8 mouse cellular contexts compared by ENCODE assay signal in genomic region chr2:116071571-116072320, GRCm38 (mm10). TPM values are rescaled to one million over a fixed set of nuclear protein-coding genes. Genes with fewer than 3 reads are reported as not detected.
A peak's percentile ranks its signal among the peaks of the same experiment; 100 is the strongest.
DNase-seq lines count a peak whose midpoint lies in the region; ATAC-seq lines count a peak whose summit lies in the region.

No protein-coding gene starts in this region.

- peak overlapping the region; percentile 57 for H3K4me2 ChIP-seq in embryonic facial prominence, embryonic 15.5 days (replicated peaks)
- peak overlapping the region; percentile 66 for H3K4me2 ChIP-seq in hindbrain, embryonic 11.5 days (replicated peaks; ENCODE audit: low read depth, low read length)

- peak overlapping the region; percentile 63 for H3K4me3 ChIP-seq in embryonic facial prominence, embryonic 15.5 days (replicated peaks)
- peak overlapping the region; percentile 90 for H3K4me3 ChIP-seq in hindbrain, embryonic 11.5 days (ENCODE audit: low read depth, low read length)

- under 1% methylated on average over 25 of the region's 25 CpGs for WGBS in embryonic facial prominence, embryonic 15.5 days
- WGBS in hindbrain, embryonic 11.5 days = 1% methylated on average over 25 of the region's 25 CpGs

- H3K27me3 ChIP-seq in embryonic facial prominence, embryonic 15.5 days = peaks cover 42% of the 10 kb centered on the region
- H3K27me3 ChIP-seq in hindbrain, embryonic 11.5 days (ENCODE audit: control insufficient read depth, insufficient read depth, low read length) = no peaks in the 10 kb centered on the region

- H3K9me3 ChIP-seq in embryonic facial prominence, embryonic 15.5 days (replicated peaks) = no peaks in the 10 kb centered on the region
- no peaks in the 10 kb centered on the region for H3K9me3 ChIP-seq in hindbrain, embryonic 11.5 days (ENCODE audit: control insufficient read depth, low read length)

- DNase-seq in CD4-positive, CD25-positive, alpha-beta regulatory T cell, adult 2 months (ENCODE audit: low read depth, low spot score) = peak; percentile 20
- peak; percentile 64 for DNase-seq in R1 (ENCODE audit: low read depth, low spot score)
- peak; percentile 81 for DNase-seq in hindbrain, embryonic 11.5 days (ENCODE audit: low spot score)
- peak; percentile 59 to 65 for DNase-seq in left cerebral cortex, postnatal 36 days (ENCODE audit: low spot score in 2 of 2)
- DNase-seq in testis, postnatal 10 days (ENCODE audit: low spot score) = peak; percentile 79

- intact Hi-C loops in left cerebral cortex, postnatal 36 days (cut with DNase I) = loop anchor here (2.0 to 10.0 kb wide), 2 partner anchors 217 to 347 kb away; no protein-coding TSS in a partner anchor

- H3K9ac ChIP-seq in embryonic facial prominence, embryonic 15.5 days = no peak overlapping the region
- H3K9ac ChIP-seq in hindbrain, embryonic 11.5 days (ENCODE audit: low read depth, low read length) = peak overlapping the region; percentile 88

- H3K27ac ChIP-seq in embryonic facial prominence, embryonic 15.5 days (replicated peaks) = no peak overlapping the region
- no peak overlapping the region; the same call in 1 of the 2 replicates for H3K27ac ChIP-seq in hindbrain, embryonic 11.5 days (ENCODE audit: low read depth, low read length)

- no peak for ATAC-seq in CD4-positive, CD25-positive, alpha-beta regulatory T cell, adult 4 months
- ATAC-seq in embryonic facial prominence, embryonic 15.5 days (ENCODE audit: insufficient number of reproducible peaks, low FRiP score, low TSS enrichment, low read depth) = no peak
- ATAC-seq in hindbrain, embryonic 11.5 days (ENCODE audit: low FRiP score) = no peak
- ATAC-seq in megakaryocyte, adult 5-6 weeks (ENCODE audit: poor library complexity, severe bottlenecking) = peak; percentile 57

- no peaks in the 10 kb centered on the region for H3K36me3 ChIP-seq in embryonic facial prominence, embryonic 15.5 days
- H3K36me3 ChIP-seq in hindbrain, embryonic 11.5 days (ENCODE audit: control insufficient read depth, insufficient read depth, low read length) = no peaks in the 10 kb centered on the region

- H3K4me1 ChIP-seq in embryonic facial prominence, embryonic 15.5 days = peaks cover 20% of the 10 kb centered on the region; the same call in 1 of the 2 replicates
- H3K4me1 ChIP-seq in hindbrain, embryonic 11.5 days (replicated peaks; ENCODE audit: control insufficient read depth, insufficient read depth, low read length) = peaks cover 3% of the 10 kb centered on the region

RNA-seq across cellular contexts. Expression of gene Meis2, which starts 6.1 kb away (rescaled TPM):
- not detected for polyA plus RNA-seq in CD4-positive, CD25-positive, alpha-beta regulatory T cell, adult 4 months (2017; shearing (Covaris generic))
- 33.4 and 36.4 TPM in 2 replicates for polyA plus RNA-seq in embryonic facial prominence, embryonic 15.5 days (2015; fragmentation: Nextera tagmentation; extraction: Ambion mirVana)
- 121 and 142 TPM in 2 replicates for polyA plus RNA-seq in hindbrain, embryonic 11.5 days (2014; fragmentation: Nextera tagmentation; extraction: Ambion mirVana)
- total RNA-seq in left cerebral cortex, postnatal 36 days (2021) = 100 to 1,000 TPM; 100 to 123 TPM
- not detected in 2 replicates for total RNA-seq in megakaryocyte, adult 5-6 weeks (2015)
- total RNA-seq in megakaryocyte, adult 5-6 weeks (2017) = not detected in 2 replicates

Comparison
In these comparisons a context has a peak if more than half of its experiments do, and no peak if none do; other contexts are left out.
1. DNase-seq: peak in every context shown above with its lines; median percentile 81 in hindbrain, embryonic 11.5 days; 79 in testis, postnatal 10 days; 64 in R1; 62 in left cerebral cortex, postnatal 36 days; 20 in CD4-positive, CD25-positive, alpha-beta regulatory T cell, adult 2 months.
2. RNA of gene Meis2, which starts 6.1 kb away (polyA plus RNA-seq): 121 to 142 TPM in hindbrain, embryonic 11.5 days and 33.4 to 36.4 TPM in embryonic facial prominence, embryonic 15.5 days; not detected in CD4-positive, CD25-positive, alpha-beta regulatory T cell, adult 4 months; every median in the first group is over 10 times any median in the second.